Mouse (Mus musculus): ENCODE measurements around the gene C2cd3. TPM values are rescaled to one million over a fixed set of nuclear protein-coding genes. Genes with fewer than 3 reads are reported as not detected.

The C2cd3 gene
- total and polyA plus RNA-seq, 3 experiments: 8.5 to 23.5 TPM; not detected in 1

- H3K4me3 ChIP-seq (ENCODE audit: control insufficient read depth in 1 of 2, insufficient read depth in 1 of 2, low read depth in 2 of 2, low read length in 2 of 2): no peak overlapping the region
- no peaks in the 10 kb centered on the region for H3K27me3 ChIP-seq (ENCODE audit: control insufficient read depth in 1 of 2, insufficient read depth in 2 of 2, low read length in 2 of 2)
- H3K79me2 ChIP-seq (ENCODE audit: control insufficient read depth, insufficient read depth, low read length, poor library complexity): peaks cover 37% of the 10 kb centered on the region
- TF ChIP-seq MYC (IDR thresholded peaks at IDR 0.05; ENCODE audit: low read depth, low read length): no peak
- no peak for TF ChIP-seq GATA1 (IDR thresholded peaks at IDR 0.05; ENCODE audit: low read depth, low read length)
- TF ChIP-seq ETS1 (IDR thresholded peaks at IDR 0.05; ENCODE audit: low read depth, low read length): no peak
- no peak for TF ChIP-seq MAZ (IDR thresholded peaks at IDR 0.05; ENCODE audit: low read depth, low read length)
- no peak for TF ChIP-seq EP300 (IDR thresholded peaks at IDR 0.05; ENCODE audit: low read depth in 1 of 2, low read length in 2 of 2)
- H3K9ac ChIP-seq (ENCODE audit: control insufficient read depth, low read depth, low read length, poor library complexity, severe bottlenecking): no peak overlapping the region
- H3K27ac ChIP-seq (ENCODE audit: control insufficient read depth, low read depth, low read length): no peak overlapping the region
- H3K36me3 ChIP-seq (ENCODE audit: control insufficient read depth in 1 of 2, insufficient read depth in 2 of 2, low read length in 2 of 2): peaks cover 0 to 8% of the 10 kb centered on the region in 2 experiments; a peak in 3 of 4 replicates
- H3K4me1 ChIP-seq (ENCODE audit: control insufficient read depth in 1 of 2, insufficient read depth in 2 of 2, low read length in 2 of 2): peaks cover 3 to 19% of the 10 kb centered on the region in 2 experiments; a peak in 3 of 4 replicates
- H3K9me3 ChIP-seq (replicated peaks; ENCODE audit: insufficient read depth, low read length): no peaks in the 10 kb centered on the region
- no peak for DNase-seq (ENCODE audit: low read depth, low spot score)
These were observed 125.4 kb downstream of the C2cd3 start for GRCm38 (mm10) chr7:100497402-100497801.

GRCm38 (mm10) chr7:100497982-100498381 is 125.9 kb downstream of the C2cd3 start:
- TF ChIP-seq RAD21 (IDR thresholded peaks at IDR 0.05; ENCODE audit: low read depth, low read length) (no peak), MYC (IDR thresholded peaks at IDR 0.05; ENCODE audit: low read depth, low read length) (no peak), POLR2A (IDR thresholded peaks at IDR 0.05; ENCODE audit: control insufficient read depth in 1 of 2, insufficient read depth in 1 of 2, low read depth in 1 of 2, low read length in 2 of 2, poor library complexity in 1 of 2) (no peak), RCOR1 (IDR thresholded peaks at IDR 0.05; ENCODE audit: low read depth, low read length) (no peak), CHD2 (IDR thresholded peaks at IDR 0.05; ENCODE audit: low read length) (no peak), USF2 (IDR thresholded peaks at IDR 0.05; ENCODE audit: borderline replicate concordance in 1 of 2, insufficient read depth in 1 of 2, low read depth in 1 of 2, low read length in 2 of 2) (no peak), JUND (IDR thresholded peaks at IDR 0.05; ENCODE audit: low read depth, low read length) (no peak), MXI1 (IDR thresholded peaks at IDR 0.05; ENCODE audit: low read depth, low read length) (no peak), BHLHE40 (IDR thresholded peaks at IDR 0.05; ENCODE audit: borderline replicate concordance, low read depth, low read length) (no peak), SIN3A (IDR thresholded peaks at IDR 0.05; ENCODE audit: low read length) (no peak), KAT2A (conservative IDR thresholded peaks at IDR 0.05; ENCODE audit: low read depth, low read length) (no peak), E2F4 (IDR thresholded peaks at IDR 0.05; ENCODE audit: borderline replicate concordance, low read depth, low read length) (no peak)
- H3K36me3 ChIP-seq (ENCODE audit: control insufficient read depth in 1 of 2, insufficient read depth in 2 of 2, low read length in 2 of 2): peaks cover 0 to 8% of the 10 kb centered on the region in 2 experiments; a peak in 3 of 4 replicates
- H3K4me3 ChIP-seq (ENCODE audit: control insufficient read depth in 1 of 2, insufficient read depth in 1 of 2, low read depth in 2 of 2, low read length in 2 of 2): no peak overlapping the region
- DNase-seq (ENCODE audit: low read depth, low spot score): no peak
- H3K27ac ChIP-seq (ENCODE audit: control insufficient read depth, low read depth, low read length): no peak overlapping the region
- H3K79me2 ChIP-seq (ENCODE audit: control insufficient read depth, insufficient read depth, low read length, poor library complexity): peaks cover 33% of the 10 kb centered on the region
- no peaks in the 10 kb centered on the region for H3K9me3 ChIP-seq (replicated peaks; ENCODE audit: insufficient read depth, low read length)
- no peak overlapping the region for H3K9ac ChIP-seq (ENCODE audit: control insufficient read depth, low read depth, low read length, poor library complexity, severe bottlenecking)
- no peaks in the 10 kb centered on the region for H3K27me3 ChIP-seq (ENCODE audit: control insufficient read depth in 1 of 2, insufficient read depth in 2 of 2, low read length in 2 of 2)
- peaks cover 3 to 19% of the 10 kb centered on the region in 2 experiments; a peak in 3 of 4 replicates for H3K4me1 ChIP-seq (ENCODE audit: control insufficient read depth in 1 of 2, insufficient read depth in 2 of 2, low read length in 2 of 2)
